Mouse (Mus musculus): ENCODE measurements at regions not wholly inside any gene's neighbourhood (a gene's known extent, or its start where the extent isn't known, plus 50 kb on each side); places are given as distances from the start of the nearest gene placed in this dataset.
"Not testable (repeated sequence)": the region's sequence is repeated elsewhere in the genome, so short reads cannot be mapped to it uniquely, and the experiment has no call there.

DNA sequence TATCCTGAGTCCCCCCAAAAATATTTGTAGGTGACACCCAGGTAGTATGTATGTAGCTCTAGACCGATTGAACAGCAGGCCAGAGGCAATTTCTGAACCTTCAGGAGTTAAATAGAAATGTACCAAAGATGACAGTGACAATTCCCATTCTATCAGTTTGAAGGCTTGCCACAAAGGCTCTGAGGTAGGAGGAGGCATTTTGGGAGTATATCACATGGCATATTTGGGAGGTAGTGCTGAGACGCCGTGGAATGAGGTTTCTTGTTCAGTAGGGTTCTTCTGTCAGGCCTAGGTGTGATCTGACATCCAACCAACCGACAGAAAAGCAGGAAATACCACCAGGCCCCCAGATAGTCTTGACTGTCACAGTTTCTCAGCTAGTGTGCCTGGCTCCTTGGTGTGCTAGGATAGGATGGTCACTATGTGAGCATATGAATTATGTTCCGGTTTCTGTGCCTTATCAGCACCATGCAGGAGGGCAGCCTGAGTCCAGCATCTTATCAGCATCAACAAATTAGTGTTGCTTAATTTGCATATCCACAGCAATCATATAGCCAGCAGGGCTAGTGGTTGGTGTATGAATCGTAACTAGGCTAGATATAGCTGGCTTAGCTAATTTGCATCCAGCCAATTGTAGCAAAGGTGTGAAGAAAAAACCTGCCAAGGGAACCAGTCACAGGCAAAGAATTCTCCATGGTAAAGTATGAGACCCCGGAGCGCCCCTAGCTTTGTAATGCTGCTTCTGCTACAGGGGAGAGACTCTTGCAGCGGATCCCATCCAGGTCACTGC lies 136.3 kb upstream of the Bcor start:
- no peak for DNase-seq

DNA sequence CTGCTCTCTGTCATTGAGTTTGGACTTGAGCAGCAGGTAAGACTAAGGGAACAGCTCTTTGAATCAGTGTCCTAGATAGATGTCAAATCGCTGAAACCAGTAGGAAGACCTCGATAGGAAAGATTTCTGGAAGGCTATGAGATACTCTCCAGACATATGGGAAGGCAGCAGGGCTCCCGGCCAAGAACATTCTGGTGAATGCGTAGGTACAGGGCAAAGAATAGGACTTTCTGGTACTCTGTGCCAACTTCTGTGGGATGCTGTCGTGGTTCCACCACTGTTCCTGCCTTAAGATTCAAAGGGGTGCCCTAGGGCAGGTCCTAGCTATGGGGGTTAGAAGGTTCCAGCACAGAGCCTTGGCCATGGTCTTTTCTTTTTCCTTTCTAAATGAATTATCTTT lies 138.5 kb upstream of the Bcor start:
- peak in 1 of 2 experiments; percentile 18 for DNase-seq

DNA sequence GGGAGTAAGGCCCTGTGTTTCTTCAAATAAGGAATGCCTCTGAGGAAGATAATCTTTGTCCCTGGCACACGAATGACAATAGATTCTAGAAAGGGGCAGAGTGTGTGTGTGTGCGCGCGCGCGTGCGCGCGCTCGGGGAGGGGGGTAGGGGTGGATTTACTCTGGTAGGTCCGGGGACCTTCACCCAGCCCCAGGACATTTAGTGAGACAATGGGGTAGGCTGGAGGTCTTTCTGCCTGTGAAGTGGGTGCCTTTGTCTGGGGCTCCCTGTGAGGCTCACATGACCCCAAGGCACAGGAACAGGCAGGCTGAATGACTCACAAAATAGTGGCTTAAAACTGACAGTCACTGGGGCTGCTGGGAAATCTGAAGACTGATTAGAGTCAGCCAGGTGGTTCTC lies 139.1 kb upstream of the Bcor start:
- DNase-seq = no peak

DNA sequence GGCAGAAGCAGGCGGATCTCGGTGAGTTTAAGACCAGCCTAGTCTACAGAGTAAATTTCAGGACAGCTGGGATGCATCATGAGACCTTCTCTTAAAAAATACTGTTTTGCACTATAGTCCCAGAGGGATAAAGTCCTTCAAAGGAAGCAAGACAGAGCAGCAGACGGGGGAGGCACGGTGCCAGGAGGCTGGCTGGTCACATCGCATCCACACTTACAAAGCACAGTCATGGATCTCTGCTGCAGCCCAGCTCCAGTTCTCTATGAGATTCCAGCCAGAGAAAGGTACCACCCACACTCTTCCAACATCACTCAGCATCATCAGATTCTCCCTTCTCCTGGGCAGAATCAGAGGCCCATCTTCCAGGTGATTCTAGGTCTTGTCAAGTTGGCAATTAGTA lies 144.5 kb upstream of the Bcor start:
- DNase-seq = no peak

DNA sequence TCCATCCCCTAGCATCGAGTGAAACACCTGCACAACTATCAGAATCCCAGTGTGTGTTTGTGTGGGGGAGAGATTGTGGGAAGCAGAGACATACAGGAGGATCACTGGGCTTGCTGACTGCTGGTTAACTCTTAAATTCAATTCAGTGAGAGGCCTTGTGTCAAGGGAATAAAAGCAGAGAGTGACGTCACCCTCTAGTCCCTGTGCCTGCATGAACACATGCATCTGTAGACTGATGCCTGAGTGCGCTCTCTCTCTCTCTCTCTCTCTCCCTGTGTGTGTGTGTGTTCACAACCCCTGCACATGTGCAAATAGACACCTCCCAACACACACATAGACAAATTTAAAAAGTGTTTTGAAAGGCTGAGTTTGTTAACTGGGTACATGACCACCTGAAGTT lies 146.8 kb upstream of the Bcor start:
- DNase-seq = no peak

DNA sequence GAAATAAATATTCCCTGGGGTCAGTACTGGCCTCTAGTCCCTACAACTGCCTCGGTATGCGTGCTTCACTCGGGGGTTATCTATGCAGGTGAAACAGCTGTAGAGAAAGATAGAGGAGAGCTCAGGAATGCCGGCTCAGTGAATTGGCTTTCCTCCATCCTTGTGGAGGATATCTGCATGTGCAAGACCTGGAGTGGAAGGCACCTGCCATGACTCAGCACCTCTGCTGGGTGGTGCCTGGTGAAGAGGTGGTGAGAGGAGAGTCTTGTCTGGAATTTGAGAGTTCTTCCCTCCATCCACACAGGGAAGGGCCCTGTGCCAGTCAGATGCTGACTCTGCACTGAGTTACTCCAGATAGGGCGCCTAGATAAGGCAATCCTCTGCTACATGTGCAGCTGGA lies 152.4 kb upstream of the Bcor start:
- no peak for DNase-seq

DNA sequence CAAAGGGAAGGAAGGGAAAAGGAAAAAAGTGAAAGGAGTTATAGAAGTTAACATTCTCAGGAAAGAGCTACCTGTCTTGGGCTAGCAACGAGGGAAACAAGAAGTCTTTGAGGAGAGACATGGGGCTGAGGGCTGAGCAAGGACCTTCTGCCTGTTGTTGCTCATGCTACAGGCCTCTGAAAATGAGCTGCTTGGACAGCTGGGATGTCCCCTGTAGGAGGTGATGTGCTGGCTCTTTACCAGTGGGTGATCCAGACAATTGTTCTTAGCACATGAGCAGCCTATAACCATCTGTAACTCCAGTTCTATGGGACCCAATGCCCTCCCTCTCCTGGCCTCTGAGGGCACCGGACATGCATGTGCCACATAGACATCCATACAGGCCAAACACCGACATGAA lies 155.5 kb upstream of the Bcor start:
- DNase-seq = no peak

DNA sequence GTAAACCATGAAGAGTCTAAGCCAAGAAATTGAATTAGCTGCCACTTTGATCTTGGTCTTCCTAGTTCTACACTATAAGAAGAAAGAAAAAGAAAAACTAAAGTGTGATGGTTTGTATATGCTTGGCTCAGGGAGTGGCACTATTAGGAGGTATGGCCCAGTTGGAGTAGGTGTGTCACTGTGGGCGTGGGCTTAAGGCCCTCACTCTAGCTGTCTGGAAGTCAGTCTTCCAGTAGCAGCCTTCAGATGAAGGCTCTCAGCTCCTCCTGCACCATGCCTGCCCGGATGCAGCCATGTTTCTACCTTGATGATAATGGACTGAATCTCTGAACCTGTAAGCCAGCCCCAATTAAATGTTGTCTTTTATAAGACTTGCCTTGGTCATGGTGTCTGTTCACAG lies 157.3 kb upstream of the Bcor start:
- DNase-seq = not testable (repeated sequence)

DNA sequence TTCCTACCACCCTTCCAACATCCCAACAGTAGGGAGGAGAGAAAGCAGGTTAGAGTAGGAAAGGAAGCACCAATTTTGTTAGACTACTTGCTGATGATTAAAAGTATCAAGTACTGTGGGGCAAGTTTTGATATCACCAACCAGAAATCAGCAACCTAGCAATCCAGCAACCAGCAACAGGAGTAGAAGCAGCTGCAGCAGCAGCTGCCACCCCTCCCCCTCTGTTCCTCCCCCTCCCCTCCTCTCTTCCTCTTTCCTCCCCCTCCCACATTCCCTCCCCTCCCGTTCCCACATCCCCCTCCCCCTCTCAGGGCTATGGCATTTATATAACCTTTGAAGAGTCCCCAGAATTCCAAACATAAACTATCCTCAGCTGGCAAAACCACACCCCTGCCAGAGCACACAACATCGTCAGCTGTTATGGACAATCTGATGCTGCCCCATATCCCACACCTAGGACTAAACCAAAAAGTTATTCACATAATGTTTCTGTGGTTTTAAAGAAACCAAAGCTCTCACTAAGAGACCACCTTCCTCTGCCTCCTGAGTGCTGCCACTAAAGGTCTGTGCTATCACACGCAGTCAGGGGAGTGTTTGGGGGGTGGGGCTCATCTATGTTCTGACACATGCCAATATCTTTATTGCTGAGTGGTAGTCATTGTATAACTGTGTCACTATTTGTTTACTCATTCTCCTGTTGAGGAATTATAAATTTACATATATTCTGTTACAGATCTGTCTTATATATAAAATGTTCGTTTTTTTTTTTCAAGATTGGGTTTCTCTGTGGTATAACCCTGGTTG lies 158.9 kb upstream of the Bcor start:
- DNase-seq = no peak

DNA sequence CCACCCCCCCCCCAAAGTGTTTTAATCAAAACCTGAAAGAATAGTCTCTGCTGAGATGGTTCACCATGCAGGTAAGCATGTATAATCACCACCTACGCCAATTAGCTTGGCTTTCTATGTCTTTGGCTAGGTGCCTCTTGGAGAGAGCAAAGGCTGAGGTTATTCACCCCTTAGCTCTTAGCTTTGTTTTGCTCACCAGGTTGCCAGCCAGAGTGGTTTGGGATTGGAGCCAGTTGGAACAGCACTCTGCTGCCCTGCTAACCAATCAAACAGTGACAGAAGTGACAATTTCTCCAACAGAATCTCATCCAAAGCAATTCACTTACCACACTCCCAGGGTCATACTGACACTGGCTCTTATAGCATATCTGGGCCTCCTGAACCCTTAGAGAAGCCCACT lies 162.3 kb upstream of the Bcor start:
- DNase-seq = no peak

DNA sequence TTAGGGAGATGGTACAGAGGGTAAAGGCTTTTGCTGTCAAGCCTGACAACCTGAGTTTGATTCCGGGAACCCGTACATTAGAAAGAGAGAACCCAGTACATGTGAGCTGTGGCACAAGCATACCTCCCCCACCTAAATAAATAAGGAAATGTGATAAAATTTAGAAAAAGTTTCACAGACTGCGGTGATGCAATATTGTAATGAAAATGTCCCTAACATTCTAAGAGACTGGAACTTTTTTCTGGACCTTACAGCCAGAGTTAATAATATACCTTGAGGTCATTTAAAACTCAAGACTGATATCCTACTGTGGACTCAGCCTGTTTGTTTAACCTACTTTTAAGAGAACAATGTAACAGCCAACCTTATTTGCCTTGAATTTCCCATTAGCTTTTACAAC lies 163.1 kb upstream of the Bcor start:
- no peak for DNase-seq

DNA sequence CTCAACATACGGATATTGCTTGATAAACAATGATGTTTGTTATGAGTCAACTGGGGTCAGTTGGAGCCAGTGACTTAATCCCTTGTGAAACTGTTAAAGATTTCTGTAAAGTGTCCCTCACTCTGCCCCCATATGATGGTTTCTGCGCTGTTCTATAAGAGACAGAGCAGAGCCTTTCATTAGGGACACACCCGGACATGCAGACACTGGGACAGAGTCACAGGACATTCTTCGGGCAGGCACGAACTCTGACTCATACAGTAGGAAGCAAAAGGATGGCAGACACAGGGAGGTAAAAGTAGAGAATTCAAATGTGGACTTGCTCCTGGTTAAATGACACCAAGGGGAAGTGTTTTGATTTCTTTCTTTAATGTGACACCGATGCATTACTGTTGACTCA lies 163.7 kb upstream of the Bcor start:
- DNase-seq = no peak

DNA sequence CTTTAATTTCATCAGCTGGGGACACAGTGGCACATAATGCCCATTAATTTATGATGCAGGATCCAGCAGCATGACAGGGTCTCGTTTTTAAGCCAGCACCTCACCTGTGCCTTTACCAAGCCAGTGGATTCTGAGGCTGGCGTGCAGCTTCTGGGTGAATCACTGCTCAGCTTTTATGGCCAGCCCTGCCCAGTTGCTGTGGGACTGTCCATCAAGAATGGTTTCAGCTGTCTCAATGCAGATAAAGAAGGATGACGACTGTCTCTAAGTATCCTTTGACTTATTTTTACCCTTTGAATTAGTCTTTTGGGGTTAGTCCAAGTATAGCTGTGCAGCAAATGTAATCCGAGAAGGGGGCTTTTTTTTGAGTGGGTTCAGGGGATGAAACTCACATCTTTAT lies 167.3 kb upstream of the Bcor start:
- no peak for DNase-seq

DNA sequence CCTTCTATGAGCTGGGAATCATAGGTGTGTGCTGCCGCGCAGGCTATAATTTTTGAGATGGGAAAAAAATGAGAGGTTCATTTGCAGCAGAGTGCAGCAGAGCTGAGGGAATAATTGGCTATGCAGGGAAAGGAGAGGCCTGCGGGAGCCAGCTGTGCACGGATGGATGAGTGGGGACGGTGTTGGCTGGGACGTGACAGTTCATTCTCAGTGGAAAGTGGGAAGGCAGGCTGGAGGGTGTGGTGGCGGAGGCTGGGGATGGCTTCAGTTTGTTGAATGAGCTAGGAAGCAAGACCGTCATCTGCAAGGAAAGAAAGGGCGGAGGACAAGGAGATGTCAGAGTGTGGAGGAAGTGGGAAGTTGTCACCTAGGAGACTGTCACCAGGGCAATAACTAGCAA lies 180.4 kb upstream of the Bcor start:
- no peak for DNase-seq

DNA sequence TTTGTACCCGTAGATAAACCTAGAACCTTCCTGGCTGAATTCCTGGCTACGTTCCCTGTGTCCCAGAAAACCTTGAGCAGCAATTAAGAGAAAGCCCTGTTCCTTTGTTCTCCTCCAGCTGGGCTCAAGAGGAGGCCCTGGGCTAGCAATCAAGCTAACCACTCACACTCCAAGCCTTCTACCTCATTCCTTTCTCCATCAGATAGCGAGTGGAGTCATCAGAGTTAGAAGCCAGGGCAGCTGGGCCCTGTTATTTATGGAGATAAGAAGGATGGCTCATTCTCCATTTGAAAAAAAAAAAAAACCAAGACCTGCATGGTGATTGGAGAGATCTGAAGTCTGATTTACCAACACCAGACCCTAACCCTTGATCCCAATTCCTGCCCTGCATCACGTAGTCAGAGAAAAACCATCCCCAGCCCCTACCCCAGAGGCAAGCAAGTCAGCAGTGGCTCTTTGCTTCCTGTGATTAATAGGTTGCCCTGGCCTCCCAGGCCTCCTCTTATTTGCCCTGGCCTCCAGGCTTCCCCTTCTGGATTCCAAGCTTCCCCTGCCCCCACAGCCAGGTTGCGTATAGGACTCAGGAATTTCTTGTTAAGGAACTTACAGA lies 181.3 kb upstream of the Bcor start:
- no peak for DNase-seq

DNA sequence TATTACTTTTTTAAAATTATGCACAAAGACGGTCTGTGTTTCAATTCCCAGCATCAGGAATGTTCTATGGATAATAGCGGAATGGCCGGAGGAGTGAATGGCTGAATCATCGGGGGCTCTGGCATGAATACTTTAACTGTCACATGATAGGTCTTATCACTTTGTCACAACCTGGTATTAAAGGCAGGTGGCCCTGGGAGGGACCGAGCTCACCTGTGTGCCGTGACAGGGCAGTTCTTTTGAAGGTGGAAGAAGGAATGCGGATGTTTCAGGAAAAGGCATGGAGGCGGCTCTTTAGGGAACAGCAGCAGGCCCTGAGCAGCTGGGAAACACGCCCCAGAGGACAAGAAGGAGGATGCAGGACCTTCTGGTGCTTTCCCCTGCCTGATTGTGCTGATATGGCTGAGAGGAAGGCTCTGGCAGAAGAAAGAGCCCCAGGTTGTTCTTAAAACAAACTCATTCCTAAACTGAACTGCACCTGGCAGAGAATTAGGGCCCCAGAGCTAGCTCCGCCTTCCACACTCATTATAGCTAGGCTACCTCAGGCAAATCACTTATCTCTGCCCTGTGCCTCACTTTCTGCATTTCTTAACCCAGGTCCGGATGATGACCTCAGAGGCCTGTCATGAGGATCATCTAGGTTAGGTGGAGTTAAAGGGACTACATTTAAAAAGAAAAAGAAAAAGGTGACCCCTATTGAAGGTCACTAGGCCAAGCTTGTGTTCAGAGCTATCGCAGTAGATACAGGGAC lies 184.8 kb upstream of the Bcor start:
- DNase-seq = no peak

DNA sequence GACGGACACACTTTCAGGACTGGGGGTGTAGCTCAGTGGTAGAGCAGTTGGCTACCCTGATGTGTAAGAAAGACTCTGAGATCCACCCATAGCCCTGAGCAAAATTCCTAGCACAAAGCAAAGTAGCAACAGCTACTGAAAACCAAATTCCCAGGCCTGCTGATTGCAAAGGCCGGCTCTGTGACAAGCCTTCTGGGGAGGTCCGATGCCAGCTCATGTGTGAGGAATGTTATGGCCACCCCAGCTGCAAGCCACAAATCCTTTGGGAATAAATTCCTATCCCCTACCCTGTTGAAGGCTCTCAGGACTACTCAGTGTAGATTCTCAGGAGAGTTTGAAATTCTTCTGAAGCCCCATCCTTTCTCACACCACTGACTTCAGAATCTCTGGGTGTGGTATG lies 186.7 kb upstream of the Bcor start:
- DNase-seq = no peak

DNA sequence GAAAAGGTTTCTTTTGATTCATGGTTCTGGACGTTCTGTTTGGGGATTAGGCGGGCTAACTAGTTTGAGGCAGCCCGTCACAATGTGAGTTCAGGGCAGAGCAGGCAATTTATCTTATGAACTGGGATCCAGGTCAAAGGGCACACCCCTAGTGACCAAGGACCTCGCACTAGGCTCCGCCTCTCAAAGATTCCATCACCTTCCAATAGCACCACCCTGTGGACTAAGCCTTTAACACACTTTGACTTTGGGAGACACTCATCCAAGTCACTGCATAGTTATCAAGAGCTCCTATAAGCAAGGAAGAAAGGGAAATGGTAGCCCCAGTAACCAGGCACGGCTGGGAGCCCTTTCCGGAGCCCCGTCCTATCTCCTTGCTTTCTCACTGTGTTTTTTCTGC lies 188.0 kb upstream of the Bcor start:
- no peak for DNase-seq

DNA sequence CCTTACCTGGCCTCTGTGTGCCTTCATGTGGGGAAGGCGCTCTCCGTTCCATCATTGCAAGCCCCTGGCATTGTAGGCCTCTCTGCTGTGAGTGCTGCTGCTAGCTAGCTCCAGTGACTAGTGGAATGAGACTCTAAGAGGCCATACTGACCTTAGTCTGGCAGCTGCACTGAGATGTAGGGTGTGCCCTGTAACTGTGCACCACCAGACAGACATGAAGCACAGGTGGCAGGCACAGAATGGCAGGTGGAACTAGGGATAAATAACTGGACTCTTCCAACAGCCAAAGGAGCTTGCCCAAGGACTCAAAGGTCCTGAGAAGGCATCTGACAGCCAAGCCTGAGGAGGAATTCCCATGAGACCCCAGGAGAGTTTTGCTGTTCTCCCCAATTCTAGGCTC lies 194.7 kb upstream of the Bcor start:
- no peak for DNase-seq

DNA sequence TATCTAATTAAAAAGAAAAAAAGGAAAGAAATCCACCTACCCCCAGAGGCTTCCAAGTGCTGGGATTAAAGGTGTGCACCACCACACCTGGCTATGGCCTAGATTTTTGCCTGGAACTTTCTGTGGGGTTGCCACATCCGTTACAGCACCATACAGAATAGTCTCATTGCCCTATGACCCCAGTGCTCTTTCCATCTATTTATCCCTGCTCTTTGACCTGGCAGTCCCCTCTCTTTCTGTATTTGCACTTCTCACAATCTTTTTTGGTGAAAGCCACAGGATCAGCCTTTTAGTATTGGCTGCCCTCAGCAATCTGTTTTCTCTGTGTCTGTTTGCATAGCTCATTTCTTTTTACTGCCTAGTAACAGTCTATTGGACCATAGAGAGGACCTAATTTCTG lies 197.9 kb upstream of the Bcor start:
- DNase-seq = no peak

DNA sequence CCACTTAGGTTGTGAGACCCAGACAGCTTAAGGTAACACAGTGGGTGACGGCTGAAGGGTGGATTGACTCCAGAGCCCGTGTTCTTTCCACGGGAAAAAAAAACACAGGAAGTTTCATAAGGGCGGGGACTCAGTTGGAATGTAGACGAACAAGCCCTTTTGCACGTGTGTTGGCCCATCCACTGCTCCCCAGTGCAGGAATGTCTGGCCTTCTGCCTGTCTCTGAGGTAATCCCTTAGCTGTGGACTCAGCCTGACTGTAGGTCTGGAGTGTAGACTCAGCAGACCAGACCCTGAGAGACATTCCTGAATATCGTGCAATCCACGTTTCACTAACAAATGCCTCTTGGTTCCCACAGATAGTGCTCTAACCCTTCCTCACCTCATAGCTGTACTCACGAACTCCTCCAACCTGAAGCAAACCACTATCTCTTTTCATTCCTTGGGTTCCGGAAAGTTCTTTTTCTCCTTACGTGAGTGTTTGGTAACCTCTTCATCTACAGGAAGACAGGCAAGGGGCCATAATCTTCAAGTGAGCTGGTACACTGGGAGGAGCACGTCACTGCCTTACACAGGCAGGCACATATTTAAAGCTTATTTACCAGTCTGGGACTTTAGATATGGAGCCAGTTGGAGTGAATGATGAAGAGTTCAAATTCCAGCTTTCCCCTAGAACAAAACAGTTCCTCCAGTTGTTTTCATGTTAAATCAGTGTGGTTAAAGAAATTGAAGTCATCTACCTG lies 205.6 kb upstream of the Bcor start:
- peak in 1 of 2 experiments; percentile 15 for DNase-seq

DNA sequence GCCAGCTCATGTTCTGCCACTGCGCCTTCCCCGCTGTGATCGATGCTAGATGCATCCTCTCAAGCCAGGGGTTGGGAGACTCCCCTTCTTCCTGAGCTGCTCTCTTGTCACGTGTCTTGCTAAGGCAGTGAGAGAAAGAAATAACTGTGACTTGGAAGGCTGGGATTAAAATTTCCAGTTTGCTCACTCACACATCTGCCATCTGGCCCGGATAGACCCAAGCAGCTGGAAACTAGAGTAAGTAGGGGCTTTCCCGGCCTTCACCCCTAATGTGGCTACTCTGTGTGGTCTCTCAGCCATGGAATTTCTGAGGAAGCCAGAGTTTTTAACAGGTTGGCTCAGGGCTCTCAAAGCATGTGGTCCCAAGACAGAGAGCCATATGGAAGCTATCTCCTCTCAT lies 206.6 kb upstream of the Bcor start:
- DNase-seq = no peak

DNA sequence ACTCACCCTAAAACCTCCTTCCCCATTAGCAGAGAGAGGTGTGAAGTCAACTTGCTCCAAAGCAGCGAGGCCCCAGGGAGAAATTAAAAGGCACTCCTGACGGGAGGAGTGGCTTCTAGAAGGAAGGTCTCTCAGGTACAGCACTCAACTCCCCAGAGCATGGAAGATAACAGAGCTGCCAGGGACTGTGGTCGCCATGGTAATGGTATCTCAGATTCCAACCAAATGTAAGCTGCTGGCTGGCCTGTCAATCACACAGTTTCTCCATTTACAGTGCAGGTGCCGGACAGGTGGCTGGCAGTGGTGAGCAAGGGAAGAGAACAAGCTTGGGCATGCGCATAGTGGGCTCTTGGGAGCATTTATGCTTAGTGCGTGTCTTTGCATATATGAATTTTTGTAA lies 213.5 kb upstream of the Bcor start:
- DNase-seq = no peak
